Mouse (Mus musculus): ENCODE results near the gene Ltb4r2. TPM values are rescaled to one million over a fixed set of nuclear protein-coding genes. Genes with fewer than 3 reads are reported as not detected.

The Ltb4r2 gene
- 0.31 and 0.32 TPM in 2 replicates for polyA plus RNA-seq (2012; rRNA removed)

DNA sequence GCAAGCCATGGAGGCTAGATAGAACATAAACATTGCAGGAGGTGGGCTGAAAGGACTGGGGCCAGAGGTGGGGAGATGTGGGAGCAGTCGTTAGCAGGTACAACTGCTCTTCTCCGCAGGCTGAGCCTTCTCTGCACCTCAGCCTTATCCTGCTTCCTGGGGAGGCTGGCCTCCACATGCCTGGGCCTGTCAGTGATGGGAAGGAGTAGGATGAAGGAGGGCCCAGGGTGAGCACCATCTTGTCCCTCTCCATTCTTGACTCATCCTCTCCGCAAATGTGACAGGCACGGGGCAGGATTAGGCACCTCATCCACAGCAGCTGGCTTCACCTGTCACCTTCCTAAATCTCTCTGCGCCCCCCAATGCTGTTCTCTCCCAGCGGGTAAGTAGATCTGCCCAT lies at the start of gene Ltb4r2:
Gene Ltb4r2, plus strand, starts transcription at position 266 of the 400 bp plus-strand sequence.

DNA sequence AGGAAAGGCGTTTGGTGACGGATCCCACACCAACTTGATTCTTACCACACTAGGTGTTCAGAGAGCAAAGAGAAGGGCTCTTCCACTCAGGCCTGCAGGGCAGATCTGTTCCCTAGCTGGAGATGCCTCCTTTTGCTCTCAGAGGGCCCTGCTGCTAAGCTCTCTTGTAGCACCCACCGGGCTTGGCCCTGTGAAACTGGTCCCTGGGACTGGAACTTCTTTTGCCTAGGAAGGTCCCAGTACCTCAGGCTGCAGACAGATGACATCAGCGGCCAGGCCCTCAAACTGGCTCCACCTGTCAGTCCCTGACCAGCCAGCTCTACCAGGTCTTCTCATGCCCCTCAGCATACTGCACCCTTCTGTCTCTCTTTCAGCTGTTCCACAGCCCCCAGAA lies 47.5 kb upstream of the Ltb4r2 start, which contains the start of gene Tgm1:
Gene Tgm1, minus strand, starts transcription at position 198 of the 394 bp plus-strand sequence.

DNA sequence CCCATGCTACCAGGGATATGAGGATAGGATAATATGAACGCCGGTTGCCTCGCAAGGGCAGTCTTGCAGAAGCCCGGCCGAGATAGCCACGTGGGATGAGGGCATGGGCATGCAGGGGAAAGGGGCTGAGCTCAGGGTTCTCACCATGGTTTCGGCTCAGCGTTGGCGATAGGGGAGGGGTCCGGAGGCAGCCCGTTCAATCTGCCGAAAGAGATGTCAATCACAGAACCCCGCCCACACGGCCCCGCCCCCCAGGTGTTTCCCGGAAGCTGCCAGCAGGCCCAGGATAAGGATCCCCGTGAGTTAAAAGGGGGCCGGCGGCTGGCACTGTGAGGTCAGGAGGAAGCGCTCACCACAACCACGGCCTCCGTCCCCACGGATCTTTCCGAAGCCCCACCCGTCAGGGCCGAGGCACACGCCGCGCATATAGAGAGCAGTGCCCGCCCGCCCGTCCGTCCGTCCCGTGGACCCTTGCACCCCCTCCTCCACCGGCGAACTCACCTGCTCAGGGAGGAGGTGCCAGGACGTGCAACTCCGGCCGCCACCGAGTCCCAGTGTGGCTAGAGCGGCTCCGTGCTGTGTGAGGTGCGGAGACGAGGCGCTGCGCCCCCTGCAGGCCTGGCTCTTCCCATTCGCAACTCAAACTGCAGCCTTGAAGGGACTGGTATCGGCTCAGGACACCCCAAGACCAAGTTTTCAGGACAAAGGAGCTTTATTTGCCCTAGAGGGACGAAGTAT lies 39.4 kb upstream of the Ltb4r2 start, which contains the start of gene Rabggta:
Gene Rabggta, minus strand, starts transcription at position 564 of the 738 bp plus-strand sequence.

DNA sequence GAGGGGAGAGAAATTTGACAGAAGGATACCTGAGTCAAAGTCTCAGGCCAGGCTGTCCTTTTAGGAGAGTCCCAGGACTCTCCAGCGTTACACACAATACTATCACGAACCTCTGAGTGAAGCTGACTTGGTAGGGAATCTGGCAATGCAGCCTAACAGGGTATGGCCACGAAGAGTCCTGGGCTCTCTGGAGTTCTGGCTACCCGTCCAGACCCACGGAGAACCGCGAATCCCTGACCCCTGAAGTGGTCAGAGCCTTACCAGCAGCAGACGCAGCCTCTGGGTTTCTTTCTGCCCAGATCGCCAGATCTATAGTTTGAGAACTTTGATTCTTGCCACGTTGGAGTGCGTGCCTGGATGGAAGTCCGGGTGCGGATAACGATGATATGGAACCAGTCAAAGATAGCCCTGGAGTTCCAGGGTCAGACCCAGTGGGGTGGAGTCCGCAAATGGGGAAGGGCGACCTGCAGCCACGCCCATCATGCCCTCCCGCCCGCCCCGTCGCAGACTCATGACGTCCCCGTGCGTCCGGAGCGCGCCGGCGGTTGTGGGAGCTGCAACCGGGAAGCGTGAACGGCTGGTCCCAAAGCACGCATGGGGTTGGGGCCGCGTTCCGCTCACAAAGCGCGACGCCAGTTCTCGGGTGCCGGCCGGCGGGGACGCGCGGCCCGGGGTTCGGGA lies 15.9 kb upstream of the Ltb4r2 start, which contains the start of the genes Dhrs1 and Nop9:
Gene Dhrs1, minus strand, starts transcription at position 511 of the 681 bp plus-strand sequence.
Gene Nop9, plus strand, starts transcription at position 514 of the 681 bp plus-strand sequence.

DNA sequence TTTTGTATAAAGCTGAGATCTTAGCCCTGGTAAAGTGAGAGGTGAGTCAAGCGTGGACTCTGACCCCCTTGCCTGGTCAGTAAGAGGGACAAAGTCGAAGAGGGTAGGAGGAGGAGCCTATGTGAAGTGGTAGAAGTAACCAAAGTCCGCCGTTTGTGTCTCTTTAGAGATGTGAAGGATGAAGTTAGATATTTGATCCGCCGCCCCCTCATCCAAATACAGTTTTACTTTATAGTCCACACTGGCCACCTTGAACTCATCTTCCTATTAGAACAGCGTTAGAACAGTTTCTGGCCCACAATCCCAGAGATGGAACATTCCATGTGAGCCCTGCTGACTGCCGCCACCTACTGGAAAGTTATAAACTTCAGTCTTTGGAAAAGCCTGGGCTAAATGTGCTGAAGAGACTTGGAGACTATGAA lies 2.9 kb upstream of the Ltb4r2 start, which contains the start of gene Cideb:
Gene Cideb, minus strand, starts transcription at position 96 of the 422 bp plus-strand sequence.

DNA sequence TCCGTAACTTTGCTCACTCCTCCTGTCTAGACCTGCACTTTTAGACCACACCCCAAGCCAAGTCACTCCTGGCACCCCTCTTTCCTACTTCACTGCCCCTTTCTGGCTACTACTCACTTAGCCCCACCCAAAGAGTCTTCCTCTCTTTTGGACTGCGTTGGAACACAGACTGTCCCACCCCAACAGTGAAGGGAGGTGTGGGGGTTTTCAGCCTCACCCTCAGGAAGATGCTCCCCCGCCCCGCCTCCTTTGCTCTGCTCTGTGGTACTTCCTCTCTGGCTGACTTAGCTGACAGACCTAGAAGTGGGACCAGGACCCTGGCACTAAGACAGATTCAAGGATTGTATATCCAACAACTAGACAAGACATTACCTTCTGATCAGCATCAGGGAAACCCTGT lies 4.5 kb downstream of the Ltb4r2 start, which contains the start of gene Ltb4r1:
Gene Ltb4r1, plus strand, starts transcription at position 267 of the 400 bp plus-strand sequence.

DNA sequence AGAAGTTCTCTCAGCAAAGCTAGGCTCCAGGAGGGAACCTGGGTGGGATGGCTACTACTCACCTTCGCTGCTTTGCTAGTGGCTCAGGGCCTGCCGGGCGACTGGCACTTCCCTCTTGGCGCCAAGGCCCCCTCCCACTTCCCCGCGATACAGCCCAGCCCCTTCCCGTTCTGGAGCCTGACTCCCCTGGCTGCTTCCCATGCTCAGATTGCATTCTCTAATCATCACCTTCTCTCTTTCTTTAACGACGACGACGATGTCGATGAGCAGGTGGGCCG lies 22.7 kb downstream of the Ltb4r2 start, which contains the start of gene Adcy4:
Gene Adcy4, minus strand, starts transcription at position 138 of the 278 bp plus-strand sequence.

DNA sequence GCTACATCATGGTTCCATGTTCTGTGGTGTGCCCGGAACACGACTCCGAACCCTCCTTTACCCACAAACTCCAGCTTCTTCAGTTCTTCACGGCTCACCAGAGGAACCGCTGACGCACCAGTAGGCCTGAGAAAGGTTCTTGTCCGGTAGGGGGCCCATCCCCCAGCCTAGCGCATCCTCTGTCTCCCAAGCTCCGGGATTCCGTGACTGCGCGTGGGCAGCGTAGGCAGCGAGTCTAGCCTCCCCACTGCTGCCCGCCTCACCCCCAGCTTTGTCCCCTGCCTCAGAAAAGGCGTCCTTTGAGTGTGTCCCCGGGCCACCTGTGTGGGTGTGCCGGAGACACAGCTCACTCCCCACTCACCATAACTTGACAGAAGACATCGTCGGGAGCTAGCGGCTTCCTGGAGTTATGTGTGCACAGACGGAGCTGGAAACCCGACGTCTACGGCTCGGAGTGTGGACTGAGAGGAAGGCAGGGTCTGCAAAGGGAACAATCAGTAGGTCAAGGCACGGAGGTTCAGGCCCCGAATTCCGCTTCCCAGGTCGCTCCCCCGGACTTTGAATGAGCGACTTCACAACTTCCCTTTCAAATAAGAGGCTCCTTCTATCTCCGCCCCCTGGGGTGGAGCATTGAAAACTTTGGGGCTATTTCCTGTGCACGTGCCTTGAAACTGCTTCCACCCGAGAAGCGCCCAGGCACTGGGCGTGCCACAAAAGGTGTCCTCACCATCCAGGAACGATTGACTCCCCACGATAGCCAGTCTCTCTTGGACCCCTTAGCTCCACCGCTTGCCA lies 27.2 kb downstream of the Ltb4r2 start, which contains the start of gene Ripk3:
Gene Ripk3, minus strand, starts transcription at position 610 of the 795 bp plus-strand sequence.

Other genes with a start within 250 kb of the Ltb4r2 start
- gene Nrl, start 236.4 kb upstream of the Ltb4r2 start, polyA plus RNA-seq (2012; rRNA removed) = 0.09 and 0.11 TPM in 2 replicates
- 17.8 and 25.7 TPM in 2 replicates for gene Pck2, start 221.2 kb upstream of the Ltb4r2 start, polyA plus RNA-seq (2012; rRNA removed)
- gene Dcaf11, start 201.4 kb upstream of the Ltb4r2 start, polyA plus RNA-seq (2012; rRNA removed) = 63.0 and 75.5 TPM in 2 replicates
- 0.18 and 0.30 TPM in 2 replicates for gene A730061H03Rik, start 201.0 kb upstream of the Ltb4r2 start, polyA plus RNA-seq (2012; rRNA removed)
- 1.3 and 8.1 TPM in 2 replicates for gene Fitm1, start 185.8 kb upstream of the Ltb4r2 start, polyA plus RNA-seq (2012; rRNA removed)
- gene Psme1, start 183.3 kb upstream of the Ltb4r2 start, polyA plus RNA-seq (2012; rRNA removed) = 75.5 and 136 TPM in 2 replicates
- gene Emc9, start 176.1 kb upstream of the Ltb4r2 start, polyA plus RNA-seq (2012; rRNA removed) = 7.7 TPM in 2 replicates
- 72.7 and 98.9 TPM in 2 replicates for gene Psme2, start 170.3 kb upstream of the Ltb4r2 start, polyA plus RNA-seq (2012; rRNA removed)
- 22.3 and 22.4 TPM in 2 replicates for gene Rnf31, start 169.7 kb upstream of the Ltb4r2 start, polyA plus RNA-seq (2012; rRNA removed)
- gene Irf9, start 157.9 kb upstream of the Ltb4r2 start, polyA plus RNA-seq (2012; rRNA removed) = 19.0 and 20.1 TPM in 2 replicates
- gene Rec8, start 143.4 kb upstream of the Ltb4r2 start, polyA plus RNA-seq (2012; rRNA removed) = 17.0 and 19.2 TPM in 2 replicates
- 119 and 120 TPM in 2 replicates for gene Ipo4, start 125.5 kb upstream of the Ltb4r2 start, polyA plus RNA-seq (2012; rRNA removed)
- 3.4 and 4.1 TPM in 2 replicates for gene Gm49378, start 123.5 kb upstream of the Ltb4r2 start, polyA plus RNA-seq (2012; rRNA removed)
- gene Tm9sf1, start 117.6 kb upstream of the Ltb4r2 start, polyA plus RNA-seq (2012; rRNA removed) = 52.0 and 59.3 TPM in 2 replicates
- gene Tssk4, start 111.2 kb upstream of the Ltb4r2 start, polyA plus RNA-seq (2012; rRNA removed) = 2.4 TPM in 2 replicates
- 54.9 and 66.5 TPM in 2 replicates for gene Mdp1, start 100.9 kb upstream of the Ltb4r2 start, polyA plus RNA-seq (2012; rRNA removed)
- 40.5 and 45.5 TPM in 2 replicates for gene Gmpr2, start 89.5 kb upstream of the Ltb4r2 start, polyA plus RNA-seq (2012; rRNA removed)
- 438 and 468 TPM in 2 replicates for gene Nedd8, start 89.3 kb upstream of the Ltb4r2 start, polyA plus RNA-seq (2012; rRNA removed)
- gene Tinf2, start 79.6 kb upstream of the Ltb4r2 start, polyA plus RNA-seq (2012; rRNA removed) = 48.1 and 69.4 TPM in 2 replicates
- gene Tgm1, start 47.5 kb upstream of the Ltb4r2 start, polyA plus RNA-seq (2012; rRNA removed) = 0.82 and 0.91 TPM in 2 replicates
- 27.0 and 29.8 TPM in 2 replicates for gene Rabggta, start 39.2 kb upstream of the Ltb4r2 start, polyA plus RNA-seq (2012; rRNA removed)
- 64.8 and 70.9 TPM in 2 replicates for gene Dhrs1, start 15.7 kb upstream of the Ltb4r2 start, polyA plus RNA-seq (2012; rRNA removed)
- 24.1 and 26.2 TPM in 2 replicates for gene Nop9, start 15.7 kb upstream of the Ltb4r2 start, polyA plus RNA-seq (2012; rRNA removed)
- gene Cideb, start 3.0 kb upstream of the Ltb4r2 start, polyA plus RNA-seq (2012; rRNA removed) = 1.9 and 2.2 TPM in 2 replicates
- 0.43 and 0.58 TPM in 2 replicates for gene Ltb4r1, start 4.5 kb downstream of the Ltb4r2 start, polyA plus RNA-seq (2012; rRNA removed)
- gene Adcy4, start 22.7 kb downstream of the Ltb4r2 start, polyA plus RNA-seq (2012; rRNA removed) = 3.7 and 15.6 TPM in 2 replicates
- gene Ripk3, start 27.4 kb downstream of the Ltb4r2 start, polyA plus RNA-seq (2012; rRNA removed) = 7.1 and 18.8 TPM in 2 replicates
- gene Nfatc4, start 61.7 kb downstream of the Ltb4r2 start, polyA plus RNA-seq (2012; rRNA removed) = 43.3 and 96.2 TPM in 2 replicates
- 29.2 and 33.9 TPM in 2 replicates for gene Nynrin, start 92.6 kb downstream of the Ltb4r2 start, polyA plus RNA-seq (2012; rRNA removed)
- gene Cbln3, start 123.0 kb downstream of the Ltb4r2 start, polyA plus RNA-seq (2012; rRNA removed) = 0.58 and 0.65 TPM in 2 replicates
- 22.6 and 26.6 TPM in 2 replicates for gene Khnyn, start 123.5 kb downstream of the Ltb4r2 start, polyA plus RNA-seq (2012; rRNA removed)
- 30.6 and 42.5 TPM in 2 replicates for gene Sdr39u1, start 138.9 kb downstream of the Ltb4r2 start, polyA plus RNA-seq (2012; rRNA removed)
- gene Cma1, start 183.2 kb downstream of the Ltb4r2 start, polyA plus RNA-seq (2012; rRNA removed) = 0.05 TPM in 1 of 2 replicates, not detected in the other
- gene Cma2, start 189.6 kb downstream of the Ltb4r2 start, polyA plus RNA-seq (2012; rRNA removed) = not detected in 2 replicates

Measured in central nervous system, embryonic 11.5 days (tissue).